Mouse (Mus musculus) forebrain, embryonic 12.5 days (tissue): Measurements from ENCODE around the gene Stim2. TPM values are rescaled to one million over a fixed set of nuclear protein-coding genes. Genes with fewer than 3 reads are reported as not detected.

Experiments used
- ATAC-seq: fragments of 200-750 bp; cut with Nextera tagmentation; 2 replicates; pipeline ENCODE4 v1.8.0; 2017; ENCODE audit warnings: moderate TSS enrichment; ENCODE audit not compliant: low FRiP score
- H3K27ac ChIP-seq: fragments of 300-500 bp; sonication (generic); 2 replicates; pipeline ENCODE4 v1.5.1; 2016; ENCODE audit warnings: mild to moderate bottlenecking
- H3K27me3 ChIP-seq: fragments of 300-500 bp; sonication (generic); 2 replicates; pipeline ENCODE4 v1.6.1; 2016; ENCODE audit warnings: mild to moderate bottlenecking
- H3K36me3 ChIP-seq: fragments of 300-500 bp; sonication (generic); replicated peaks from 2 replicates; pipeline ENCODE4 v1.6.1; 2016; ENCODE audit warnings: mild to moderate bottlenecking
- H3K4me1 ChIP-seq: fragments of 300-500 bp; sonication (generic); 2 replicates; pipeline ENCODE4 v1.6.1; 2016
- H3K4me2 ChIP-seq: fragments of 300-500 bp; sonication (generic); 2 replicates; pipeline ENCODE4 v1.6.1; 2016; ENCODE audit warnings: mild to moderate bottlenecking, moderate library complexity
- H3K4me3 ChIP-seq: fragments of 300-500 bp; sonication (generic); replicated peaks from 2 replicates; pipeline ENCODE4 v1.5.1; 2016; ENCODE audit warnings: mild to moderate bottlenecking
- H3K9ac ChIP-seq: fragments of 300-500 bp; sonication (generic); 2 replicates; pipeline ENCODE4 v1.6.1; 2016; ENCODE audit warnings: mild to moderate bottlenecking
- H3K9me3 ChIP-seq: fragments of 300-500 bp; sonication (generic); 2 replicates; pipeline ENCODE4 v1.6.1; 2016
- WGBS: fragments of 180-500 bp; shearing (Covaris S2); methylation state at CpG from one replicate; pipeline ENCODE4 v1.1.7; 2016; 5-methylcytosine and 5-hydroxymethylcytosine counted together
- polyA plus RNA-seq: library from polyadenylated mRNA; unstranded; fragments of >200 nt; fragmentation: Nextera tagmentation; extraction: Ambion mirVana; gene quantifications from 2 replicates; pipeline ENCODE4 v1.2.1, GENCODE M21; 2016

The Stim2 gene
- polyA plus RNA-seq, 1 experiment from 2014 or later: 22.6 TPM

DNA sequence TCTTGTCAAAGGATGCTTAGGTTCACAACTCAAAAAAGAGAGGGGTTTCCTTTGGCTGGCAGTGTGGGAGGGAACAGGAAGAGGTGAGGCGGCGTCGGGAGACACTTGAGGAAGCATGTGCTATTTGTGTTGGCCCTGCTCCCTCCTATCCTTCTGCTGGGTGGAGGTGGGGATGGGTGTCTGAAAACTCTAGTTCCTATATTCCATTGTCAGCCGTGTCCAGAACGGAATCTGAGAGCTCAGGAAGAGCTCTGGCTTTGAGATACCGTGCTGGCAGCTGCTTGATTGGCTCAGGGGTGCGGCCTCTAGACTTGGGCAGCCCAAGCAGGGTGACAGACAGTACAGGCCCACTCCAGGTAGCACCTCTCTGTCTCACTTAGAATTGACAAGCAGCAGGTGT lies 28.1 kb upstream of the Stim2 start:
- ATAC-seq: no peak
- Histone ChIP-seq H3K4me3 (no peak overlapping the region), H3K36me3 (no peaks in the 10 kb centered on the region), H3K27me3 (no peaks in the 10 kb centered on the region), H3K9me3 (no peaks in the 10 kb centered on the region), H3K27ac (no peak overlapping the region), H3K9ac (no peak overlapping the region), H3K4me2 (no peak overlapping the region), H3K4me1 (no peaks in the 10 kb centered on the region)
- WGBS: 81% methylated on average over 7 of the region's 7 CpGs

- Histone ChIP-seq H3K9me3 (no peaks in the 10 kb centered on the region), H3K27me3 (no peaks in the 10 kb centered on the region), H3K27ac (no peak overlapping the region), H3K4me2 (no peak overlapping the region), H3K36me3 (no peaks in the 10 kb centered on the region), H3K4me1 (no peaks in the 10 kb centered on the region), H3K9ac (no peak overlapping the region), H3K4me3 (no peak overlapping the region)
- ATAC-seq: no peak
- 80% methylated on average over 4 of the region's 4 CpGs for WGBS
Observed at GRCm38 (mm10) chr5:53971201-53971600, 27.1 kb upstream of the Stim2 start.

- Histone ChIP-seq H3K9me3 (no peaks in the 10 kb centered on the region), H3K4me2 (no peak overlapping the region), H3K4me1 (no peaks in the 10 kb centered on the region), H3K27ac (no peak overlapping the region), H3K27me3 (no peaks in the 10 kb centered on the region), H3K9ac (no peak overlapping the region), H3K4me3 (no peak overlapping the region), H3K36me3 (no peaks in the 10 kb centered on the region)
- peak; percentile 60; the same call in 1 of the 2 replicates for ATAC-seq
- 58% methylated on average over 4 of the region's 4 CpGs for WGBS
Observed at GRCm38 (mm10) chr5:53972905-53973304, 25.4 kb upstream of the Stim2 start.

- WGBS: 93% methylated on average over 16 of the region's 16 CpGs
- Histone ChIP-seq H3K9me3 (no peaks in the 10 kb centered on the region), H3K27ac (no peak overlapping the region), H3K36me3 (no peaks in the 10 kb centered on the region), H3K9ac (no peak overlapping the region), H3K4me1 (no peaks in the 10 kb centered on the region), H3K27me3 (no peaks in the 10 kb centered on the region), H3K4me3 (no peak overlapping the region), H3K4me2 (no peak overlapping the region)
- no peak for ATAC-seq
Observed at GRCm38 (mm10) chr5:53976497-53976896, 21.8 kb upstream of the Stim2 start.

- no peak overlapping the region for H3K4me2 ChIP-seq
- H3K4me1 ChIP-seq: no peaks in the 10 kb centered on the region
- ATAC-seq: no peak
- no peak overlapping the region for H3K4me3 ChIP-seq
- 89% methylated on average over 8 of the region's 8 CpGs for WGBS
- no peak overlapping the region for H3K27ac ChIP-seq
- no peak overlapping the region for H3K9ac ChIP-seq
- H3K27me3 ChIP-seq: no peaks in the 10 kb centered on the region
- H3K36me3 ChIP-seq: no peaks in the 10 kb centered on the region
- H3K9me3 ChIP-seq: no peaks in the 10 kb centered on the region
Observed at GRCm38 (mm10) chr5:53977060-53977459, 21.2 kb upstream of the Stim2 start.

- WGBS: 87% methylated on average over 4 of the region's 4 CpGs
- Histone ChIP-seq H3K27ac (no peak overlapping the region), H3K27me3 (no peaks in the 10 kb centered on the region), H3K4me2 (no peak overlapping the region), H3K9ac (no peak overlapping the region), H3K4me1 (no peaks in the 10 kb centered on the region), H3K9me3 (no peaks in the 10 kb centered on the region), H3K4me3 (no peak overlapping the region), H3K36me3 (no peaks in the 10 kb centered on the region)
- ATAC-seq: no peak
Observed at GRCm38 (mm10) chr5:53983358-53983757, 14.9 kb upstream of the Stim2 start.

- Histone ChIP-seq H3K4me1 (no peaks in the 10 kb centered on the region), H3K9ac (no peak overlapping the region), H3K4me2 (no peak overlapping the region), H3K4me3 (no peak overlapping the region), H3K27ac (no peak overlapping the region), H3K9me3 (no peaks in the 10 kb centered on the region), H3K27me3 (no peaks in the 10 kb centered on the region), H3K36me3 (no peaks in the 10 kb centered on the region)
- 97% methylated on average over 3 of the region's 3 CpGs for WGBS
- no peak for ATAC-seq
Observed at GRCm38 (mm10) chr5:53985632-53986031, 12.7 kb upstream of the Stim2 start.

DNA sequence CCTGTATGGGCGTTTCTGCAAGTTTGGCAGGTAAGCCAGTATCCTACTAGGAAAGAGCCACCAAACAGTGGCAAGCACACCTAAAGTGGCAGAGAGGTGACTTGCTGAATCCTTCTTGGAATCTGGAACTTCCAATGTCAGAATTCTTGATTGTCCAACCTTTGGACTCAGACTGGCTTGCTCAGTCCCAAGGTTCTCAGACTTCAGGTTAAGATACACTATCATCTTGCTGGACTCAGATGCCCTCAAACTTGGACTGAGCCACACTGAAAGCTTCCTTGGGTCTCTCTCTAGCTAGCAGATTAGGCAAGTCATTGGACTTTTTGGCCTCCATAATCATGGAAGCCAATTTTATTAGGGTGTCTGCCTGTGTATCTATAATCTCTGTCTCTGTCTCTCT lies 10.8 kb upstream of the Stim2 start:
- Histone ChIP-seq H3K36me3 (no peaks in the 10 kb centered on the region), H3K27ac (no peak overlapping the region), H3K4me2 (no peak overlapping the region), H3K4me3 (no peak overlapping the region), H3K4me1 (no peaks in the 10 kb centered on the region), H3K9me3 (no peaks in the 10 kb centered on the region), H3K9ac (no peak overlapping the region), H3K27me3 (no peaks in the 10 kb centered on the region)
- ATAC-seq: no peak
- 84% methylated on average over 1 of the region's 1 CpGs for WGBS

GRCm38 (mm10) chr5:53988053-53988452 lies 10.2 kb upstream of the Stim2 start:
- no peaks in the 10 kb centered on the region for H3K27me3 ChIP-seq
- no peaks in the 10 kb centered on the region for H3K4me1 ChIP-seq
- 86% methylated on average over 1 of the region's 1 CpGs for WGBS
- no peaks in the 10 kb centered on the region for H3K36me3 ChIP-seq
- H3K9ac ChIP-seq: no peak overlapping the region
- H3K4me2 ChIP-seq: no peak overlapping the region
- no peak overlapping the region for H3K4me3 ChIP-seq
- ATAC-seq: no peak
- H3K9me3 ChIP-seq: no peaks in the 10 kb centered on the region
- no peak overlapping the region for H3K27ac ChIP-seq

- ATAC-seq: no peak
- 58% methylated on average over 7 of the region's 7 CpGs for WGBS
- Histone ChIP-seq H3K36me3 (no peaks in the 10 kb centered on the region), H3K4me3 (no peak overlapping the region), H3K27ac (no peak overlapping the region), H3K4me1 (peaks cover 11% of the 10 kb centered on the region), H3K9ac (no peak overlapping the region), H3K4me2 (no peak overlapping the region), H3K27me3 (0 out of 2 replicates have a peak, but pooled peaks cover 6% of the 10 kb centered on the region), H3K9me3 (no peaks in the 10 kb centered on the region)
Observed at GRCm38 (mm10) chr5:53992616-53993015, 5.7 kb upstream of the Stim2 start.

DNA sequence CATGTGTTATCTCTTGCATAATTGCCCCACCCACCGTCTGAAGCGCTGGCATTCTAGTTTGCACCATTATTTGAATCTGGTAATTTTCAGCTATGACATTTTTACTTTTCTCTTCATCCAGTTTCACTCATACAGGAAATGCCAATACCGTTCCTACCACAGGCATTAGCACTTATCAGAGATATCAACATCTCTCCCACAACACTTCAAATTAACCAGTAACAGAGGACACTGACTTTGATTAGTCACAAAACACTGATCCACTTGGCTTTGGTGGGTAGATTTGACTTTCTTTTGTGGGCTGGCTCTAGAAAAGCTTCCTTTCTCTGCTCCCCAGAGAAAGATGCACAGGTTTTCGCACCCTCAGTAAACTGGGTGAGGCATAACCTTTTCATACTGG lies 3.7 kb upstream of the Stim2 start:
- ATAC-seq: no peak
- Histone ChIP-seq H3K4me2 (peak overlapping the region; percentile 67), H3K4me3 (0 out of 2 replicates have a peak overlapping the region, but pooled peaks have one; percentile 51)

GRCm38 (mm10) chr5:53995316-53995715 lies 3.0 kb upstream of the Stim2 start:
- Histone ChIP-seq H3K4me1 (peaks cover 24% of the 10 kb centered on the region), H3K9me3 (no peaks in the 10 kb centered on the region), H3K4me2 (peak overlapping the region; percentile 67), H3K4me3 (peak overlapping the region; percentile 51), H3K36me3 (no peaks in the 10 kb centered on the region), H3K9ac (peak overlapping the region; percentile 51), H3K27ac (no peak overlapping the region), H3K27me3 (0 out of 2 replicates have a peak, but pooled peaks cover 6% of the 10 kb centered on the region)
- peak; percentile 8; the same call in 1 of the 2 replicates for ATAC-seq
- WGBS: 0% methylated on average over 34 of the region's 34 CpGs

More for the DNA sequence above, 3.7 kb upstream of the Stim2 start:
- Histone ChIP-seq H3K4me1 (peaks cover 17% of the 10 kb centered on the region), H3K27ac (no peak overlapping the region), H3K27me3 (0 out of 2 replicates have a peak, but pooled peaks cover 6% of the 10 kb centered on the region), H3K9ac (no peak overlapping the region), H3K36me3 (no peaks in the 10 kb centered on the region), H3K9me3 (no peaks in the 10 kb centered on the region)
- WGBS: 76% methylated on average over 4 of the region's 4 CpGs

GRCm38 (mm10) chr5:53996822-53997221 lies 1.5 kb upstream of the Stim2 start:
- Histone ChIP-seq H3K4me2 (no peak overlapping the region), H3K9me3 (no peaks in the 10 kb centered on the region)

More at GRCm38 (mm10) chr5:53996822-53997221, 1.5 kb upstream of the Stim2 start:
- Histone ChIP-seq H3K4me3 (no peak overlapping the region), H3K27me3 (0 out of 2 replicates have a peak, but pooled peaks cover 6% of the 10 kb centered on the region), H3K27ac (no peak overlapping the region), H3K36me3 (no peaks in the 10 kb centered on the region), H3K4me1 (peaks cover 27% of the 10 kb centered on the region), H3K9ac (no peak overlapping the region)
- no peak for ATAC-seq
- WGBS: 89% methylated on average over 6 of the region's 6 CpGs
